Mouse (Mus musculus): ENCODE data around the gene Ank3.

Ank3 gene

DNA sequence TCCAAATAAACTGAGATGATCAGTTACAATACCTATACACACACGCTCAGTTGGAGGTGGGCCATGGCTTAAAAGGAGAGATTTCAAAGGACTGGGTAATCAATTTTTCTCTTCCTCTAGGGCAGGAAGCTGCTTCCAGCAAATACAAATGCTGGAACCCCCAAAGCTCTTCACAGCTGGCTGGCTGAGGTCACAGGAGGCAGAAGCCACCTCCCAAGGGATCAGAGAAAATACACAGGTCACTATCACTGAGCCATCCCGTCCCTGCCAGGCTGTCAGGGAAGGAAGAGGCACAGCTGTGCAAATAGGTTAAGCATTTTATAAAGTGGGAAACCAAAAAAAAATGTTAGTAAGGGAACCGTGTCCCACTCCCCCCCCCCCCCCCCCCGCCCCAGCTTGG, 251.5 kb downstream of the Ank3 start:
- peaks cover 5% of the 10 kb centered on the region; the same call in 1 of the 2 replicates for H3K4me1 ChIP-seq (replicated peaks; ENCODE audit: low read depth, low read length)
- TF ChIP-seq POU5F1 (IDR thresholded peaks at IDR 0.05; ENCODE audit: borderline replicate concordance, low read length) (no peak), NANOG (IDR thresholded peaks at IDR 0.05; ENCODE audit: borderline replicate concordance, low read length) (no peak), CTCF (conservative IDR thresholded peaks at IDR 0.05; ENCODE audit: low read length) (no peak)
- H3K27me3 ChIP-seq (ENCODE audit: insufficient read depth, low read length), result no peaks in the 10 kb centered on the region
- H3K4me3 ChIP-seq (replicated peaks; ENCODE audit: low read length), result no peak overlapping the region
- no peaks in the 10 kb centered on the region for H3K9me3 ChIP-seq (ENCODE audit: low read length)
- no peaks in the 10 kb centered on the region for H3K36me3 ChIP-seq (ENCODE audit: insufficient read depth, low read length)

GRCm38 (mm10) chr10:69652660-69653059, 254.1 kb downstream of the Ank3 start:
- Histone ChIP-seq H3K9me3 (ENCODE audit: low read length) (no peaks in the 10 kb centered on the region), H3K27me3 (ENCODE audit: insufficient read depth, low read length) (peaks cover 4% of the 10 kb centered on the region; the same call in 1 of the 2 replicates), H3K4me3 (replicated peaks; ENCODE audit: low read length) (no peak overlapping the region), H3K36me3 (ENCODE audit: insufficient read depth, low read length) (no peaks in the 10 kb centered on the region), H3K4me1 (replicated peaks; ENCODE audit: low read depth, low read length) (peaks cover 6% of the 10 kb centered on the region)
- no peak for TF ChIP-seq NANOG (IDR thresholded peaks at IDR 0.05; ENCODE audit: borderline replicate concordance, low read length)
- no peak for TF ChIP-seq CTCF (conservative IDR thresholded peaks at IDR 0.05; ENCODE audit: low read length)
- no peak for TF ChIP-seq POU5F1 (IDR thresholded peaks at IDR 0.05; ENCODE audit: borderline replicate concordance, low read length)

GRCm38 (mm10) chr10:69653121-69653677, 254.6 kb downstream of the Ank3 start:
- Histone ChIP-seq H3K4me3 (replicated peaks; ENCODE audit: low read length) (no peak overlapping the region), H3K27me3 (ENCODE audit: insufficient read depth, low read length) (peaks cover 4% of the 10 kb centered on the region; the same call in 1 of the 2 replicates), H3K36me3 (ENCODE audit: insufficient read depth, low read length) (no peaks in the 10 kb centered on the region), H3K9me3 (ENCODE audit: low read length) (no peaks in the 10 kb centered on the region), H3K4me1 (replicated peaks; ENCODE audit: low read depth, low read length) (peaks cover 9% of the 10 kb centered on the region)
- TF ChIP-seq POU5F1 (IDR thresholded peaks at IDR 0.05; ENCODE audit: borderline replicate concordance, low read length) (no peak), CTCF (conservative IDR thresholded peaks at IDR 0.05; ENCODE audit: low read length) (no peak), NANOG (IDR thresholded peaks at IDR 0.05; ENCODE audit: borderline replicate concordance, low read length) (no peak)

- peaks cover 4% of the 10 kb centered on the region; the same call in 1 of the 2 replicates for H3K27me3 ChIP-seq (ENCODE audit: insufficient read depth, low read length)
- H3K36me3 ChIP-seq (ENCODE audit: insufficient read depth, low read length), result no peaks in the 10 kb centered on the region
- H3K9me3 ChIP-seq (ENCODE audit: low read length), result no peaks in the 10 kb centered on the region
- TF ChIP-seq CTCF (conservative IDR thresholded peaks at IDR 0.05; ENCODE audit: low read length), result no peak
- TF ChIP-seq NANOG (IDR thresholded peaks at IDR 0.05; ENCODE audit: borderline replicate concordance, low read length), result no peak
- TF ChIP-seq POU5F1 (IDR thresholded peaks at IDR 0.05; ENCODE audit: borderline replicate concordance, low read length), result no peak
- no peak overlapping the region for H3K4me3 ChIP-seq (replicated peaks; ENCODE audit: low read length)
- H3K4me1 ChIP-seq (replicated peaks; ENCODE audit: low read depth, low read length), result peaks cover 10% of the 10 kb centered on the region
Measured at GRCm38 (mm10) chr10:69654176-69654575, 255.6 kb downstream of the Ank3 start.

DNA sequence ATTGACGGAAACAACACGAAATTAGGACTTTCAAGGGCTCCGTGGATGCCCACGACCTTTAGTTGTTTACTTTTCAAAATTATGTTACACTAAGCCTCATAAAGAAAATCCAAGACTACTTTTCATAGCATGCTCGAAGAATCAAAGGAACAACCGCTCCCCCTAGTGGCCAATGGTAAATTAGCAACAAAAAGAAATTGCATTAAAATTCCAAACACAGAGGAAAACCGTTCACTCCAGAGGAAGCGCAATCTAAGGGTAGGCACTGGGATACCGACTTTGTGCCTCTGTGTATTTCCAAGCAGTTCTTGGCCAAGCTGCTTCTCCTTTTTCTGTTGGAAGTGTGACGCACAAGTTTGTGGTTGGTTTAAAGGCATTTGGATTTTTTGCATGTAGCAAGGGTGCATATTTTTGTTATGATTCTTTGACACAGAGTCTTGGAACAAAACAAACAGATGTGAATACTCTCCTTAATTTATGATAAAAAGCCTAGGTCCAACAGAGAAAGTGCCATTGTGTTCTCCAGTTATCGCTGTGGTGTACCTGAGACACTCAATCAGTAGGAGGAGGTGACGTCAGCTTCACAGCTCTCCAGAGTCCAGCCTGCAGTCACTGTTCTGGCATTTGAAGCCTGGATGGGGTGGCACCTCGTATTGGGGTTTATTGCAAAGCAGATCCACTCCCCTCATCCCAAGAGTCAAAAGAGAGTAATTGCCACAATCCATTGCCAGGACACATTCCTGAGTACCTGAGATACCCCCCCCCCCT, 256.5 kb downstream of the Ank3 start:
- no peak for TF ChIP-seq POU5F1 (IDR thresholded peaks at IDR 0.05; ENCODE audit: borderline replicate concordance, low read length)
- peak; percentile 75 for TF ChIP-seq CTCF (conservative IDR thresholded peaks at IDR 0.05; ENCODE audit: low read length)
- Histone ChIP-seq H3K4me3 (replicated peaks; ENCODE audit: low read length) (no peak overlapping the region), H3K36me3 (ENCODE audit: insufficient read depth, low read length) (no peaks in the 10 kb centered on the region), H3K4me1 (replicated peaks; ENCODE audit: low read depth, low read length) (peaks cover 10% of the 10 kb centered on the region), H3K9me3 (ENCODE audit: low read length) (no peaks in the 10 kb centered on the region), H3K27me3 (ENCODE audit: insufficient read depth, low read length) (peaks cover 4% of the 10 kb centered on the region; the same call in 1 of the 2 replicates)

DNA sequence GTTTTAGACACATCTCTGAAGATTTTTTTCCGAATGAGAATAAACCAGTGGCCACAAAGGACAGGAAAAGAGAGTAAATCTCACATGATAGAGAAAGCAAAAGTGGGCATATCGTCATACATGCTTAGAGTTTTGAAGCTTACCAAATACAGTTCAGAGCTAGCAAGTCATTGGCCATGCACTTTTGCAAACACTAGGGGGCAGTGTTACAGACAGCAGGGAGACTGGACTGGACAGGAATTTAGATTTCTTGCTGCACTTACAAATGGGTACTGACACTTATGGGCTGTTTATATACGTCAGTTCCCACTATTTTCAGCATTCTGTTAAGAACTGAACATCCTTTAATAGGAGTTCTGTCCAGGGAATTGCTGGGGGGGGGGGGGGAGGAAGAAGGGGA, 257.7 kb downstream of the Ank3 start:
- peaks cover 10% of the 10 kb centered on the region for H3K4me1 ChIP-seq (replicated peaks; ENCODE audit: low read depth, low read length)
- no peaks in the 10 kb centered on the region for H3K9me3 ChIP-seq (ENCODE audit: low read length)
- peaks cover 4% of the 10 kb centered on the region; the same call in 1 of the 2 replicates for H3K27me3 ChIP-seq (ENCODE audit: insufficient read depth, low read length)
- TF ChIP-seq CTCF (conservative IDR thresholded peaks at IDR 0.05; ENCODE audit: low read length) (peak; percentile 93), POU5F1 (IDR thresholded peaks at IDR 0.05; ENCODE audit: borderline replicate concordance, low read length) (no peak)
- no peaks in the 10 kb centered on the region for H3K36me3 ChIP-seq (ENCODE audit: insufficient read depth, low read length)
- no peak overlapping the region for H3K4me3 ChIP-seq (replicated peaks; ENCODE audit: low read length)

DNA sequence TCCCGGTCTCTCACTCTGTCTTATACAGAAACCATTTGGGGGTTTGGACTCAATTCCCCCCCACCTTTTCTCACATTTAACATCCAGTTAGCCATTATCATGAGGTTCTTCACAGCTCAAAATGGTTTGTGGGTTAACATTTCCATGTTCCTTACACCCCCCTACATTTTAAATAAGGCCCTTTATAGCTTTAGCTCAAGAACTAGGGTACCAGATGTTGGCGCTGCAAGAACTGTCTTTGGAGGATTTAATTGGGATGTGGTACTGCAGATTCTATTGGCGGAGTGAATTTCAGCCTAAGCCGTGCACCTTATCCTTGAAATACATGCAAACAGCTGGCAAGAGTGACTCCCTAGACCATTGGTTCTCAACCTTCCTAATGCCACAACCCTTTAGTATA, 261.2 kb downstream of the Ank3 start:
- no peaks in the 10 kb centered on the region for H3K36me3 ChIP-seq (ENCODE audit: insufficient read depth, low read length)

GRCm38 (mm10) chr10:69662338-69662737, 263.8 kb downstream of the Ank3 start:
- Histone ChIP-seq H3K4me3 (replicated peaks; ENCODE audit: low read length) (peak overlapping the region; percentile 10; the same call in 1 of the 2 replicates), H3K4me1 (replicated peaks; ENCODE audit: low read depth, low read length) (peaks cover 15% of the 10 kb centered on the region), H3K27me3 (ENCODE audit: insufficient read depth, low read length) (no peaks in the 10 kb centered on the region), H3K9me3 (ENCODE audit: low read length) (no peaks in the 10 kb centered on the region), H3K36me3 (ENCODE audit: insufficient read depth, low read length) (no peaks in the 10 kb centered on the region)
- TF ChIP-seq NANOG (IDR thresholded peaks at IDR 0.05; ENCODE audit: borderline replicate concordance, low read length), result no peak
- TF ChIP-seq CTCF (conservative IDR thresholded peaks at IDR 0.05; ENCODE audit: low read length), result peak; percentile 74
- no peak for TF ChIP-seq POU5F1 (IDR thresholded peaks at IDR 0.05; ENCODE audit: borderline replicate concordance, low read length)

More for the DNA sequence above, 261.2 kb downstream of the Ank3 start:
- Histone ChIP-seq H3K9me3 (ENCODE audit: low read length) (no peaks in the 10 kb centered on the region), H3K27me3 (ENCODE audit: insufficient read depth, low read length) (peaks cover 4% of the 10 kb centered on the region; the same call in 1 of the 2 replicates), H3K4me3 (replicated peaks; ENCODE audit: low read length) (no peak overlapping the region), H3K4me1 (replicated peaks; ENCODE audit: low read depth, low read length) (peaks cover 18% of the 10 kb centered on the region)
- TF ChIP-seq CTCF (conservative IDR thresholded peaks at IDR 0.05; ENCODE audit: low read length) (no peak), NANOG (IDR thresholded peaks at IDR 0.05; ENCODE audit: borderline replicate concordance, low read length) (no peak), POU5F1 (IDR thresholded peaks at IDR 0.05; ENCODE audit: borderline replicate concordance, low read length) (no peak)

Measured in E14TG2a.4 (cell line).